Mouse (Mus musculus): ENCODE data around the gene Gigyf1.

GRCm38 (mm10) chr5:137570691-137571586, 52.6 kb downstream of the Gigyf1 start:
- TF ChIP-seq CTCF (IDR thresholded peaks at IDR 0.05; ENCODE audit: low read depth, low read length) (no peak), POLR2A (IDR thresholded peaks at IDR 0.05; ENCODE audit: borderline replicate concordance, low read depth, low read length) (no peak)

Data from bone marrow macrophage, adult 2 months (primary cell).